Mouse (Mus musculus) frontal cortex, adult 2 months (tissue): ENCODE results near the gene Rpl23a. TPM values are rescaled to one million over a fixed set of nuclear protein-coding genes. Genes with fewer than 3 reads are reported as not detected.
"Not testable (repeated sequence)": the region's sequence is repeated elsewhere in the genome, so short reads cannot be mapped to it uniquely, and the experiment has no call there.

ENCODE experiments used
- DNase-seq, 2 experiments: peaks; one replicate each; pipeline ENCODE4 v3.0.0; 2022; ENCODE audit warnings: low spot score in 1 of 2; ENCODE audit errors: extremely low spot score in 1 of 2
- polyA plus RNA-seq: library from polyadenylated mRNA; depleted of rRNA; stranded (reverse); fragments of >200 nt; gene quantifications from 2 replicates; pipeline ENCODE4 v1.2.3, GENCODE M21; 2012; rRNA removed

Rpl23a gene
- polyA plus RNA-seq, 1 experiment = 1,050 TPM

DNA sequence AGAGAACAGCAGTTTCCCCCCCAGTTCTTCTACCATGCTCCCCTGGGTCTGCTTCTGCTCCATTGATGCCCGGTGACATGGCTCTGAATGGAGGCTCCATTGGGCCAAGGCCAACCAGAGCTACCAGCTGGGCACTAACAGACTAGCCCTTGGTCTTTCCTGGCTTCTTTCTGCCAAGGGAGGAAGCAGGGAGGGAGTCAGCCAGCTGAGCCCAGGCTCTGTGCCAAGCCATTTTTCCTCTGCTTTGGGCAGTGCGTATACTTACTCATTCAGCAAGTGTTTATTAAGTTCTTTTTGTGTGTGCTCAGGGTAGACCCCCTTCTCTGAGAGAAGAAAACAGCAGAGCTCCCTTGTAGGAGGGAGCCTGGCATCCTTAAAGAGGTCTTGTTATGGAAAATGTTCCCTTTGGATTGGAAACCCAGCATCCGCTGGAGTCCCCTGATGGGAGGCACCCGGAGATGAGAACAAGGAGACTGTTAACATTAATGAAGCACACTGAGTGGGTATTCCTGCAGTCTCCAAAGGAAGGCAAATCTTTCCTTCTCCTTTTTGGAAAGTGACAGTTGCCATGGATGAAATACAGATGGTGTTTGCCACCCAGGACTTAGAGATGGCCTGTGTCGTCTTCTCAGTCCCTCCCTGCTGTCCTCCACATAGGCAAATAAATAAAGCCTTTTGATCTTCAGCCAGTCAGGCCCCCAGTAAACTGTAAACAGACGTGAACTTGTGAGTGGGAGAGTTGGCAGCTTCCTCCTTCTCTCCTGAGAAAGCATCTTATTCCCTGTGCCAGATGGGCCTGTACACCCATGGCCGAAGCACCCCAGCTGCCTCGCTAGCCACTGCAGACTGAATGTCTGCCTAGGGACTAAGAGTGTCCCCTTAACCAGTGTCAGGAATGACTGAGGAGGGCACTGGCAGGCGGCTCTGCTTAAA, 30.8 kb downstream of the Rpl23a start:
- DNase-seq = peak; percentile 83 to 87

DNA sequence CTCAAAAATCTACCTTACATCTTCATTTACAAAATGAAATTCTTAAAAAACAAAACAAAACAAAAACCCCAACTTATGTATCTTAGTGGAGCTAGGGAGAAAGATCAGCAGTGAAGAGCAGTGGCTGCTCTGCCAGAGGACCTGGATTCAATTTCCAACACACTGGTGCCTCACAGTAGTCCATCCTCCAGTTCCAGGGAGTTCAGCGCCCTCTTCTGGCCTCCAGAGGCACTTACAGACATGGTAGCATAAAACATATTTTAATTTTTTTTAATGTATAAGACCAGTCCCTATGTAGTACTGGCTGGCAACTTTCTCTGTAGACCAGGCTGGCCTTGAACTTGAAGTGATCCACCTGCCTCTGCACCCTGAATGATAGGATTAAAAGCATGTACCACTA, 32.2 kb downstream of the Rpl23a start:
- DNase-seq = no peak

- DNase-seq = no peak
Measured at GRCm38 (mm10) chr11:78146707-78147543, 36.5 kb downstream of the Rpl23a start.

DNA sequence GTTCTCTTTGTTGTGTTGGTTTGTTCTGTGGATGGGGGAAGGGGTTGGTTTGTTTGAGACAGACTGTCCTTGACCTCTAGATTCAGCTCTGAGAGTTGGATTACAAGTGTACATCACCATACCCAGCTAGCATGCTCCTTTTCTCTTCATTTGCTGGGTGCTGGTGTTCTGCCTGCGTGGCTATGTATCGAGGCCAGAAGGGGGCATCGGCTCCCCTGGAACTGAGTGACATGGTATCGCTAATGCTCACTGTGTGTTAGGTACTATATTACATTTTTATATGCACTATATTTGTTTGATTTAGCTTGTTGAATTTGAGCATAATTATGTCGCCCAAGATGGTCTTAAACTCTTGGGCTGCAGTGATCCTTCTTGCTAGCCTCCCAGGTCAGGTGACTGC, 37.2 kb downstream of the Rpl23a start:
- DNase-seq = no peak

DNA sequence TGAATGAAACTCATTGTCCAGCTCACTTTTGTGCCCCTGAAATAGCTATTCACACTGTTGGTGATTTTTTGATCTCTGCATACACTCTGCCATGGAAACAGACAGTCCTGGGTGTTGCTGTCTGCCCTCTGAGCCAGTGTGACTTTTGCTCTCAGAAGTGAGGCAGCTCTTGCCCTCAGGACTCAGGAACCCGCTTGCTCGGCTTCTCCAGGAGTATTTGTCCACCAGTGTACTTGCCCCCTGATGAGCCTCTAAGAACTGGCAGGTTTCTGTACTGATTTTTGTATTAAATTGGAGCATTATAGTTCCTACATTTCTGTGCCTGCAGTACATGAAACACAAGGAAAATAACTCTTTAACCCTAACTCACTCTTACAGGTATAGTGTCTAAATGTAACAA, 39.9 kb downstream of the Rpl23a start:
- no peak for DNase-seq

GRCm38 (mm10) chr11:78140665-78141064, 42.7 kb downstream of the Rpl23a start:
- DNase-seq = no peak

GRCm38 (mm10) chr11:78138023-78138422, 45.4 kb downstream of the Rpl23a start:
- DNase-seq = no peak

- no peak for DNase-seq
Measured at GRCm38 (mm10) chr11:78137584-78137983, 45.8 kb downstream of the Rpl23a start.

DNA sequence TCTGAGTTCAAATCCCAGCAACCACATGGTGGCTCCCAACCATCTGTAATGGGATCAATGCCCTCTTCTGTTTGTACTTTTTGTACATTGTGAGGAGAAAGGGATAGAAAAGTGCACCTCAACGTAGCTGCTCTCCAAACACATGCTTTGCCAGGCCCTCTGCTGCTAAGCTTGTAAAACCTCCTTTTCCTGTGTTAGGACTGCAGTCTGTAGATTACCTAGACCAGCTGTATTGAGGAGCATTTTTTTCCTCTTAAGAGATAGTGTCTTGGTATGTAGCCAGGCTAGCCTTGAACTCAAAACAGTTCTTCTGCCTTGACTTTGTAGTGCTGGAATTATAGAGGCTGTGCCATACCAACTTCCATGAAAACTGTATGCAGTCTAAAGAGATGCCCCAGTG, 47.3 kb downstream of the Rpl23a start:
- DNase-seq = no peak

DNA sequence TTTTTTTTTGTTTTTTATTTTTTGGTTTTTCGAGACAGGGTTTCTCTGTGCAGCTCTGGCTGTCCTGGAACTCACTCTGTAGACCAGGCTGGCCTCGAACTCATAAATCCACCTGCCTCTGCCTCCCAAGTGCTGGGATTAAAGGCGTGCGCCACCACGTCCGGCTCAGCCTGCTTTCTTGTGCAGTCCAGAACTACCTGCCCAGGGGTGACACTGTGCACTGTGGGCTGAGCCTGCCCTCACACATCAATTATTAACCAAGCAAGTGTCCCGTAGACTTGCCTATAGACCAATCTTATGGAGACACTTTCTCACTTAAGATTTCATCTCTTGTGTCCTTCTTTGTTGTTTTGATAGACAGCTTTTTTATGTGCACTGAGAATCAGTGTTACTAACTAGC, 48.1 kb downstream of the Rpl23a start:
- not testable (repeated sequence) for DNase-seq

DNA sequence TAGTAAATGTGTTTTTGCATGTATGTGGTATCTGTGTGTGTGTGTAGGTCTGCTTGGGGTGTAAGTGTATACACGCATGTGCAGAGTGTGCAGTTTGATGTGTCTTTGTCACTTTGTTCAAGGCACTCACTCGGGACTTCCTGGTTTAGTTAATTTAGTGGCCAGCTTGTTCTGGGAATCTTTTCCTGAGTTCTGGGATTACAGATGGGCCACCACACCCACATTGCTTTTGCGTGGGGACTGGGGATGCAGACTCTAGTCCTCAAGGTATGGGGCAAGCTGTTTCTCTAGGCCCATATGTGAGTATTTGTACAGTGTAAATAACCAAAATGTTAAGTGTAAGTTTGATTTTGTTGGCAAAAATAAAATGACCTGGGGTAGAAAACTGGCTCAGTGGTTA, 49.0 kb downstream of the Rpl23a start:
- no peak for DNase-seq

- DNase-seq = no peak
Measured at GRCm38 (mm10) chr11:78133915-78134314, 49.5 kb downstream of the Rpl23a start.

Other genes with a start within 250 kb of the Rpl23a start
- 43.8 and 45.3 TPM in 2 replicates for gene Phf12, start 200.8 kb downstream of the Rpl23a start, polyA plus RNA-seq
- 8.8 and 11.5 TPM in 2 replicates for gene Dhrs13, start 151.3 kb downstream of the Rpl23a start, polyA plus RNA-seq
- gene Flot2, start 145.7 kb downstream of the Rpl23a start, polyA plus RNA-seq = 134 and 136 TPM in 2 replicates
- gene Eral1, start 103.2 kb downstream of the Rpl23a start, polyA plus RNA-seq = 26.7 and 28.4 TPM in 2 replicates
- 22.9 and 27.1 TPM in 2 replicates for gene Fam222b, start 88.9 kb downstream of the Rpl23a start, polyA plus RNA-seq
- 21.3 and 22.0 TPM in 2 replicates for gene Traf4, start 18.0 kb downstream of the Rpl23a start, polyA plus RNA-seq
- gene Nek8, start 6.9 kb downstream of the Rpl23a start, polyA plus RNA-seq = 5.7 and 7.1 TPM in 2 replicates
- gene Tlcd1, start 6.9 kb downstream of the Rpl23a start, polyA plus RNA-seq = 74.4 and 74.7 TPM in 2 replicates
- 62.3 and 68.1 TPM in 2 replicates for gene Rab34, start 4.8 kb upstream of the Rpl23a start, polyA plus RNA-seq
- 6.9 and 7.8 TPM in 2 replicates for gene Proca1, start 9.8 kb upstream of the Rpl23a start, polyA plus RNA-seq
- gene Sdf2, start 62.2 kb upstream of the Rpl23a start, polyA plus RNA-seq = 107 and 124 TPM in 2 replicates
- gene Supt6, start 62.4 kb upstream of the Rpl23a start, polyA plus RNA-seq = 45.4 and 48.7 TPM in 2 replicates
- gene 2610507B11Rik, start 78.2 kb upstream of the Rpl23a start, polyA plus RNA-seq = 119 and 129 TPM in 2 replicates
- 15.2 and 18.6 TPM in 2 replicates for gene BC030499, start 107.3 kb upstream of the Rpl23a start, polyA plus RNA-seq
- gene Spag5, start 117.9 kb upstream of the Rpl23a start, polyA plus RNA-seq = 14.7 and 16.8 TPM in 2 replicates
- gene Aldoc, start 139.4 kb upstream of the Rpl23a start, polyA plus RNA-seq = 1,301 and 1,427 TPM in 2 replicates
- gene Pigs, start 144.8 kb upstream of the Rpl23a start, polyA plus RNA-seq = 60.4 and 65.7 TPM in 2 replicates
- 69.3 and 73.8 TPM in 2 replicates for gene Unc119, start 159.9 kb upstream of the Rpl23a start, polyA plus RNA-seq
- not detected in 2 replicates for gene Foxn1, start 203.0 kb upstream of the Rpl23a start, polyA plus RNA-seq
- not detected in 2 replicates for gene Slc13a2, start 238.6 kb upstream of the Rpl23a start, polyA plus RNA-seq